Mouse (Mus musculus): ENCODE measurements around the gene Pcsk5.

GRCm38 (mm10) chr19:17467556-17468211 is 369.7 kb downstream of the Pcsk5 start:
- TF ChIP-seq CTCF (IDR thresholded peaks at IDR 0.05; ENCODE audit: low read depth, low read length) (no peak), GATA1 (IDR thresholded peaks at IDR 0.05; ENCODE audit: borderline replicate concordance, low read length) (no peak)

Data from G1E (cell line).